Mouse (Mus musculus) layer of hippocampus, adult 9-11 months (tissue): ENCODE data around the gene Myom1.

Source experiments
- DNase-seq: peaks from one replicate; pipeline ENCODE4 v3.0.0; 2022

The Myom1 gene

DNA sequence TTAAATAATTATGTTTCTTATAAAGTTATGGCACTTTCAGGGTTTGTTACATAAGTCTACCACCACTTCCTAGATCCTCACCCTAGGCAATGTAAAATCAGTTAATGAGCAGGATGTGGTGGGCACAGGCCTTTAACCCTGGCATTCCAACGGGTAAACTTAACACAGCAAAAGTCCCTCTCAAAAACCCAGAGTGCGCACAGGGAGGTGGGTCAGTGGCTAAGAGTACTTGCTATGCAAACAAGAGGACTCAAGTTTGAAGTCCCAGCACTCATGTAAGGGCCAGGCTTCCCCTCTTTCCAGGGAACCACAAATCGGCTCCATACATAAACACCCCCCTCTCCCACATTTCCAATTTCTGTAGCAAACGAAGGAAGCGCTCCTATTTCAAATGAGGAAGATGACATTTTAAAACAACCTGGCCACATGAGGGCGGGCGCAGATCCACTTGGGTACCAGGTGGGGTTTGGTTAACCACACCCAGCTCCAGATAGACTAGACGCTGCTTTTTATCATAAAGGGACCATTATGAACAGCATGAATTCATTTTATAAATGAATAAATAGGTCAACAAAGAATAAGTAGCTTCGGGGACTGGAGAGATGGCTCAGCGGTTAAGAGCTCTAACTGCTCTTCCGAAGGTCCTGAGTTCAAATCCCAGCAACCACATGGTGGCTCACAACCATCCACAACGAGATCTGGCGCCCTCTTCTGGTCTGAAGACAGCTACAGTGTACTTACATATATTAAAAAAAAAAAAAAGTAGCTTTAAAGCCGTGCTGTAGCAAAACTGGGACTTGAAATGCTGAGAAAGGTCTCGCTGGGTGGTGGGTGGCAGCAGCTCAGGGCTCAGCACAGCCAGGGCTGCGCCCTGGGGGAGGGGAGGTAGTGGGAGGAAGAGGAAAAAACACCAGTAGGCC lies 10.5 kb upstream of the Myom1 start:
- no peak for DNase-seq

DNA sequence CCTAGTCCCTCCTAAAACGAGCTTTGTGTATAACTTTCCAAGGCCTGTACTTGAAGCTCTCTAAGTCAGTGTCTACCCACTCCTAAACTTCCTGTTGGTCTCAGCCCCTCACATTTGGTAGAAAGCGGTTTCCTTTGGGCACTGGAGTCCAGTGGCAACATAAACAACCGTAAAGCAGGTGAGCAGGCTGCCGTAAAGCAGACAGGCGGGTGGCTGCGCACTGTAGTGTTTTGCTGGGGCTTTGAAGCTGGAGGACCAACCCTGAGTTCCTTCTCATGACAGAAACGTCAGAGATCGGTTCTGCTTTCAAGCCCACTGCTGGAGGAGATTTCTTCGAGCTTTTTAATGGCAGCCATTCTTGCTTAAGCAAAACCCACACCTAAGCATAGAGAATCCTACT lies 9.8 kb upstream of the Myom1 start:
- DNase-seq, result no peak

- DNase-seq, result no peak
Observed at GRCm38 (mm10) chr17:70993385-70993807, 9.0 kb upstream of the Myom1 start.

DNA sequence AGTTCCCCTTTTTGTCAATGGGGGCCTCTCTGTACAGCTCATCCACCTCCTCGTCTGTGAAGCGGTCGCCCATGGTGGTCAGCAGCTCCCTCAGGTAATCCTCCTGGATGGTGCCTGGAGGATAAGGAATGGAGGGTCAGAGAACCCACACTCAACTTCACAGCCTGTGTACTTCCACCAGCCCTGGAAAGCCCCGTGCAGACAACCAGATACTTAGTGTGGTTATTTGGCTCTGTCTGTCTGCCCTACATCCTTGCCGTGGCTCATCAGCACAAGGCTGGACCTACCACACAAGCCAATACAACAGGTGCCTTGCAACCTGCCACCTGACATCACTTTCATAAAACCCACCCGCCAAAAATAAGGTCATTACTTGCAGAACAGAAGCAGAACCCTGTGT lies 7.8 kb upstream of the Myom1 start:
- DNase-seq, result no peak

DNA sequence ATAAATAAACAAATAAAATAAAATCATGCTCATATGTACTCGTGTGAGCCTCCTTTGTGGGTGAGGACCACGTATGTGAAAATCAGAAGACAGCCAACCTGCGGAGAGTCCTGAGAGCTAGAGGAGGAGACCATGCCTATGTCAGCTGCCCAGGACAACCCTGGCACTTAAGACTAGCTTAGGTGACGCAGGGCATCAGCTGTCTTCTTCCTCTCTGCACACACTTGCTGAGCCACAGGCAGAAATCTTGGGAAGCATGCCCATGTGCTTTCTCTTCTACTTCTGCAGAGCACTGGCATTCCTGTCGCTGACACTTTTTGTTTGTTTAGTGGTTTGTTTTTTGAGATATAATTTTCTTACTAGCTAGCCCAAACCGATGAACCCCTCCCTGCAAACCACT lies 6.9 kb upstream of the Myom1 start:
- DNase-seq, result no peak

GRCm38 (mm10) chr17:70997836-70998235 lies 4.6 kb upstream of the Myom1 start:
- no peak for DNase-seq

DNA sequence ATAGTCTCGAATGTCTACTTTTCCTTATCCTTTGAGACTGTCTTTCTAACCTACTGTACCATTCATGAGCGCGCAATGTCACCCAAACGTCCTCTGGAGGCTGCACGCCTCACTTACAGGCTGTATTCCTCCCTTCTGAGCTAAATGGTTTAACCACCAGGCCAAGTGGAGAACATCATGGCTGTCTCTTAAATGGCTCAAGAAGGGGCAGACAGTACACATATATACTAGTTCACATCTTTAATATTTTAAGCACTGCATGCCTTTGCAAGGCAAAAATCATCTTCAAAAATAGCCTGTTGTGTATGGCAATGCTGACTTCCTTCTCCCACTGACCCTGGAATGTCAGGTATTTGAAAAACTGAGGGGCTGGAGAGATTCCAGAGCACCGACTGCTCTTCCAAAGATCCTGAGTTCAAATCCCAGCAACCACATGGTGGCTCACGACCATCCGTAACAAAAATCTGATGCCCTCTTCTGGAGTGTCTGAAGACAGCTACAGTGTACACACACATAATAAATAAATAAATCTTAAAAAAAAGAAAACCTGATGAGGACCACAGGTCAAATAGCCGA lies 3.9 kb upstream of the Myom1 start:
- no peak for DNase-seq

- DNase-seq, result no peak
Observed at GRCm38 (mm10) chr17:70999187-70999586, 3.2 kb upstream of the Myom1 start.

DNA sequence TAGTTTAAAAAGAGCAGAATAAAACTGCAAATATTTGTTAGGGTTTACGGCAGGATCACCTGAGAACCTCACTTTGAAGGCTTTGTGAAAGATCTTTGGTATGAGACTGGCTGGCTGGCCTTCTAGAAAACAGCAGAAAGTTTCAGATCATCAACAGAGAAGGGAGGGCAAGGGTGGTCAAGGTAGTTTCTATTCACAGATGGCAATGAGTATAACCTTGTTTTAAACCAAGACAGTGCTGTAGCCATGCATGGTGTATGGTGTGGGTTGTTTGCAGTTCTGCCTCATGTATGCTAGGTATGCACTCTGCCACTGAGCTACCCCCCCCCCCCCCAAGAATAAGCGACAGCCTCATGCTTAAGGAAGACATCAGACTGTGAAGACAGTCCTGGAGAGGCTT lies 2.2 kb upstream of the Myom1 start:
- no peak for DNase-seq

DNA sequence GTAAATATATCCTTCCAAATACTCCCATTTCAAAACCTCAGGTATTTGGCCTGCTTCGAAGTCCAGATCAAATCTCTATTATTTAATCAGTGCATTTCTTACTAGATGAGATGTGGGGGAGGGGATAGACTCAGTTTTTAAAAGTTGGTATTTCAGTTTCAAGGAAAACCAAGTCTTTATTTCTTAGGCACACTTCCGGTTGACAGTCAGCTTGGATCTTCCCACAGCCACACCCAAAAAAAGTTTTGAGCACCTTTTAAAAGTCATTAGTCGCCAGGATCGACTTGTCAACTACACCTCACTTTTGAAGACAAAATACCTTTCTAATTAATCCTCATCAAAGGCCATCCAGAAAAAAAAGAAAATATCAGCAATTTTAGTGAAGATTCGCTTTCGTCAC lies 1.4 kb upstream of the Myom1 start:
- DNase-seq, result no peak

- no peak for DNase-seq
Observed at GRCm38 (mm10) chr17:71001699-71002080, 743 bp upstream of the Myom1 start.

- DNase-seq, result no peak
Observed at GRCm38 (mm10) chr17:71002744-71003094, 286 bp downstream of the Myom1 start, which contains the start of gene Myl12a. Gene Myl12a (minus strand): TSS chr17:71002878.

GRCm38 (mm10) chr17:71003112-71003511 lies 679 bp downstream of the Myom1 start:
- no peak for DNase-seq

DNA sequence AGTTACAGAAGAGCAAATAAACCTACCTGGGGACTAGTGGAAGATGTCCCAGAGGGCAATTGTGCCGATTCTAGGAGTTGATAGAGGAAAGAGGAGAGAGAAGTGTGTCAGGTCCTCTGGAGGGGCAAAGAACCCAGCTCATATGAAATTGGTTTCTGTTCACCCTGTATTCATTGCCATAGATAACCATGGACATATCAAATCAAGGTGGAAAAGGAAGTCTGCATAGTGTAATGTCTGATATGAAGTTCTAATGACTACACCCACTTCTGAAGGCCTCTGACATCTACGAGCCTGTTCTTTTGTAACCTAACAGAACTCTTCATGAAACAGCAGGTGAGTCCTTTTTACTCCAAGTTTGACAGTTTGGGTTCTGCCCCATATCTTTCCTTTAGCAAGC lies 1.3 kb downstream of the Myom1 start:
- DNase-seq, result no peak

GRCm38 (mm10) chr17:71004186-71004960 lies 1.9 kb downstream of the Myom1 start:
- no peak for DNase-seq

DNA sequence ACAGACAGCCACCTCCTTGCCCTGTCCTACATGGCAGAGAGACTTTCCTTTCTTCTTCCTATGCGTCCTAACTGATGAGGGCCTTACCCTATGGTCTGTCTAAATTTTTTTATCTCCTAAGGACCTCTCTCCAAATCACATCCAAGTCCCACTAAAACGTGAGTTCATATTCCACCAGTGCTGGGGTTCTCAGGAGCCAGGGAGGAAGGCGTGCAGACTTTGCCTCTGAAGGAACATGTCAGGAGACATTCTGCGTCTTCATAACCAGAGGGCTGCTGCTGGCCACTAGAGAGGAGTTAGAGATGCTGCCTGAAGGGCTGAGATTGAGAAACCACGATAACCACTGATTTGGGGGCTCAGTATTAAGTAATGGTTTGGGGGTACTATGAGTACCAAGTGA lies 4.5 kb downstream of the Myom1 start:
- no peak for DNase-seq

- DNase-seq, result no peak
Observed at GRCm38 (mm10) chr17:71008676-71009075, 6.2 kb downstream of the Myom1 start.

DNA sequence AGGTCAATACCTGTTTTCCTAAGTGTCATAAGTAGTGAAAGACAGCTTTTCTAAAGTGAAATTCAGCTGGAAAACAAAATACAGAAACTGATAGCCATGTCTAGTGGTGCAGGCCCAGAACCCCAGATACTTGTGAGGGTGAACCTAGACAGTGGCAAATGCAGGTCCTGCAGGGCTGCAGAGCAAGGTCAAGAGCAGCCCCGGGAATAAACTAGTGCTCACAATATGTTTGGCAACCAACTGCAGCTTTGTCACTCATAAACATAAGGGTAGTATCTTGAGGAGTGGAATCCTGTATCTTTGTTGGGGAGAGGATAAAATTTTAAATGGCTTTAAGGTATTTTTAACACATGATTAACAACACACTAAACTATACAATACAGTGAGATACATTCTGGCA lies 7.3 kb downstream of the Myom1 start:
- no peak for DNase-seq

DNA sequence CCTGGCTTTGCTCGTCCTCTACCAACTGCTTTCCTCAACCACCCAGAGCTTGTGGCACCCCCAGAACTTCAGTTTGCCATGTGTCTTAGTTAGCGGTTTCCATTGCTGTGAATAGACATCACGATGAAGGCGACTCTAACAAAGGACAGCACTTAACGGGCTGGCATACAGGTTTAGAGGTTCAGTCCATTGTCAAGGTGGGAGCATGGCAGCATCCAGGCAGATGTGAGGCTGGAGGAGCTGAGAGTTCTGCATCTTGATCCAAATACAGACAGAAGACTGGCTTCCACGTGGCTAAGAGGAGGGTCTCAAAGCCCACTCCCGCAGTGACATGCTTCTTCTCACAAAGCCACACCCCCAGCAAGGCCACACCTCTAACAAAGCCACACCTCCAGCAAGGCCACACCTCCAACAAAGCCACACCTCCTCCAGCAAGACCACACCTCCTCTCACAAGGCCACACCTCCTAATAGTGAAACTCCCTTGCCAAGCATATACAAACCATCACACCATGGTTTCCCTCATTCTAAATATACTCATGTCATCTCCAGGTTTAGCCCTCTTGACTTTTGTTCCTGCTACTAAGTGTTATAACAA lies 8.3 kb downstream of the Myom1 start:
- no peak for DNase-seq

DNA sequence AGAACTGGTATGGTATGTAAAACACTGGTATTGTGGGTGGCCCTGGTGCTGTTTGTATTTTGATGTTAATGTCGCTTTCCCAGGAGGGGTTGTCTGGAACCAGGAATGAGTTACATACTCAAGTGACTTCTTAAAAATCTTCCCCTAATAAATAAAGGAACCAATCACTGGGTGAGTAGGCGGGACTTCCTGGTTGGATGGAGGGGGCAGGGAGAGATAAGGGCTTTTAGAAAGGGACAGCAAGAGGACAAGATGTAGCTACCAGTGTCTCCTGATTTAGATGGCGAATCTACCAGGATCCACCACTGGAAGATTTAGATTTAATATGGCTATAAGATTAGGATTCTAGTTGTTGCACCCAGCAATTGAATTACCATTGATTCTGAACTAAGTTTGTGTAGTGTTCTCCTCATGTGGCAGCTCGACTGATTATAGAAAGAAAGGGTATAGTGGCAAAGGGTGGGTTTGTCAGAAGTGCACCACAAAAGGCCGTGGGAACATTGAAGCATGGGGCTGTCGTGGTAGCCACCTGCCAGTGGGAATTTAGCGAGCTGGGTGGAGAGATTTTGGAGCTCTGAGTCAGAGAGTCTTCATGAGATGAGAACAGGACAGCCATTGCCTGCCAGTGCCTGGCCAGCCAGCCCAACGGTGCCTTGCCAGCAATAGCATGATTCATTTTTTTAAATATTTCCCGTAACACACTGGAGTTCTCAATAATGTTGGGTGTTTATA lies 9.7 kb downstream of the Myom1 start:
- no peak for DNase-seq

DNA sequence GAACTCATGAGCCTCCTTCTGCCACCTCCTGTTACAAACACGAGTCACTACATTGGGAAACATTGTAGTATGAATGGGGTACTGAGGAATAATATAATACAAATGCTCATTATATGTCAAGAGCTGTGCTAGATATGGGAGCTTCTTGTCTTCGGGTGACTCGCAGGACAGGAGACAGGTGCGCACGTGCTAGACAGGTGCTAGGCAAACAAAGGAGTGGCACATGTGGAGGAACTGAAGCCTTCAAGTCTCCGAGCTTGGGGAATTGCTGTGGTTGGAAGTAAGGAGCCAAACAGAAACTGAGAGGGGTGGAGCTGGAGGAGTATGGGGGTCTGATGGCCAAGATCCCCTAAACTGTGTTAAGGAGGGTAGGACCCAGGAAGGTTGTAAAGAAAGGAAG lies 10.7 kb downstream of the Myom1 start:
- DNase-seq, result no peak

DNA sequence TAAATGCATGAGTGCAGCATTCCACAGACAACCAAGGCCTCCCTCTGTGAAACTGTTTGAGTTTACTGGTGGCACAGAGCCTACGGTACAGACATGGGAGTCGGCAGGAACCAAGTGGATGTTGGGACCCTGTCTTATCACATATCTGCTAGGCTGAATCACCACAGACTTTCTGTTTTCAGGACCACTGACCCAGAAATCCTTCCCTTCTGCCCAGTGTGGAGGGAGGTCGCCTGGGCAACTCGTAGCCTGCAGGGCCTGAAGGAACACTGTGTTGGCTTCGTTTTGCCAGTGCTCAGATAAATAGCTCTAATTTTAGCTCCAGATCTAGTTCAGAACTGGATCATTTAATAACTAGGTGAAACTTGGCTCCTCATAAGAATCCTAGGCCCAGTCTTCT lies 12.5 kb downstream of the Myom1 start:
- DNase-seq, result no peak
